Mouse (Mus musculus): ENCODE results near the gene Kmt2d. TPM values are rescaled to one million over a fixed set of nuclear protein-coding genes. Genes with fewer than 3 reads are reported as not detected.

Kmt2d gene
- total RNA-seq, 2 experiments from 2014 or later: 62.4 to 64.3 TPM

GRCm38 (mm10) chr15:98864951-98865350, 6.1 kb downstream of the Kmt2d start:
- intact Hi-C loops (cut with DNase I): loop anchor here (2.0 to 5.0 kb wide), 2 partner anchors 24 to 33 kb away; partner anchors contain the start of gene Prkag1
- DNase-seq (ENCODE audit: extremely low spot score in 1 of 2, low spot score in 2 of 2): no peak

- intact Hi-C loops (cut with DNase I): no loop called here
Measured at GRCm38 (mm10) chr15:98863451-98863958, 7.5 kb downstream of the Kmt2d start.

GRCm38 (mm10) chr15:98861701-98862410, 9.1 kb downstream of the Kmt2d start:
- intact Hi-C loops (cut with DNase I): no loop called here
- DNase-seq (ENCODE audit: extremely low spot score in 1 of 2, low spot score in 2 of 2): peak in 1 of 2 experiments; percentile 37

More at GRCm38 (mm10) chr15:98863451-98863958, 7.5 kb downstream of the Kmt2d start:
- no peak for DNase-seq (ENCODE audit: extremely low spot score in 1 of 2, low spot score in 2 of 2)

GRCm38 (mm10) chr15:98860921-98861320, 10.1 kb downstream of the Kmt2d start:
- no peak for DNase-seq (ENCODE audit: extremely low spot score in 1 of 2, low spot score in 2 of 2)
- intact Hi-C loops (cut with DNase I): no loop called here

- intact Hi-C loops (cut with DNase I): no loop called here
- DNase-seq (ENCODE audit: extremely low spot score in 1 of 2, low spot score in 2 of 2): peak in 1 of 2 experiments; percentile 32
Measured at GRCm38 (mm10) chr15:98859319-98860043, 11.5 kb downstream of the Kmt2d start.

- no peak for DNase-seq (ENCODE audit: extremely low spot score in 1 of 2, low spot score in 2 of 2)
- intact Hi-C loops (cut with DNase I): no loop called here
Measured at GRCm38 (mm10) chr15:98854214-98854613, 16.8 kb downstream of the Kmt2d start.

GRCm38 (mm10) chr15:98853161-98853937, 17.7 kb downstream of the Kmt2d start:
- DNase-seq (ENCODE audit: extremely low spot score in 1 of 2, low spot score in 2 of 2): peak in 1 of 2 experiments; percentile 37
- intact Hi-C loops (cut with DNase I): no loop called here

GRCm38 (mm10) chr15:98852733-98853132, 18.3 kb downstream of the Kmt2d start:
- DNase-seq (ENCODE audit: extremely low spot score in 1 of 2, low spot score in 2 of 2): peak in 1 of 2 experiments; percentile 28
- intact Hi-C loops (cut with DNase I): no loop called here

- DNase-seq (ENCODE audit: extremely low spot score in 1 of 2, low spot score in 2 of 2): peak in 1 of 2 experiments; percentile 22
- intact Hi-C loops (cut with DNase I): no loop called here
Measured at GRCm38 (mm10) chr15:98852071-98852470, 18.9 kb downstream of the Kmt2d start.

GRCm38 (mm10) chr15:98851229-98851818, 19.7 kb downstream of the Kmt2d start:
- intact Hi-C loops (cut with DNase I): no loop called here

GRCm38 (mm10) chr15:98850668-98851067, 20.3 kb downstream of the Kmt2d start:
- DNase-seq (ENCODE audit: extremely low spot score in 1 of 2, low spot score in 2 of 2): no peak
- intact Hi-C loops (cut with DNase I): no loop called here

More at GRCm38 (mm10) chr15:98851229-98851818, 19.7 kb downstream of the Kmt2d start:
- peak in 1 of 2 experiments; percentile 24 for DNase-seq (ENCODE audit: extremely low spot score in 1 of 2, low spot score in 2 of 2)

- intact Hi-C loops (cut with DNase I): no loop called here
- peak in 1 of 2 experiments; percentile 31 for DNase-seq (ENCODE audit: extremely low spot score in 1 of 2, low spot score in 2 of 2)
Measured at GRCm38 (mm10) chr15:98849956-98850600, 20.9 kb downstream of the Kmt2d start.

GRCm38 (mm10) chr15:98849165-98849564, 21.8 kb downstream of the Kmt2d start:
- peak in 1 of 2 experiments; percentile 25 for DNase-seq (ENCODE audit: extremely low spot score in 1 of 2, low spot score in 2 of 2)
- intact Hi-C loops (cut with DNase I): no loop called here

GRCm38 (mm10) chr15:98846140-98846539, 24.9 kb downstream of the Kmt2d start:
- intact Hi-C loops (cut with DNase I): no loop called here
- DNase-seq (ENCODE audit: extremely low spot score in 1 of 2, low spot score in 2 of 2): no peak

GRCm38 (mm10) chr15:98845149-98845548, 25.9 kb downstream of the Kmt2d start:
- no peak for DNase-seq (ENCODE audit: extremely low spot score in 1 of 2, low spot score in 2 of 2)
- intact Hi-C loops (cut with DNase I): no loop called here

GRCm38 (mm10) chr15:98843595-98844223, 27.3 kb downstream of the Kmt2d start:
- intact Hi-C loops (cut with DNase I): no loop called here

GRCm38 (mm10) chr15:98839671-98840585, 31.1 kb downstream of the Kmt2d start:
- no peak for DNase-seq (ENCODE audit: extremely low spot score in 1 of 2, low spot score in 2 of 2)
- intact Hi-C loops (cut with DNase I): loop anchor here (2.0 kb wide), 1 partner anchor 25 kb away; no protein-coding TSS in a partner anchor

More at GRCm38 (mm10) chr15:98843595-98844223, 27.3 kb downstream of the Kmt2d start:
- DNase-seq (ENCODE audit: extremely low spot score in 1 of 2, low spot score in 2 of 2): no peak
